Mouse (Mus musculus) layer of hippocampus, adult 11-12 months (tissue): Measurements from ENCODE around the gene Arid3b.

Source experiments
- DNase-seq: peaks from one replicate; pipeline ENCODE4 v3.0.0; 2022; ENCODE audit warnings: low spot score

The Arid3b gene

GRCm38 (mm10) chr9:57747067-57747466 lies 89.5 kb downstream of the Arid3b start:
- DNase-seq = no peak

DNA sequence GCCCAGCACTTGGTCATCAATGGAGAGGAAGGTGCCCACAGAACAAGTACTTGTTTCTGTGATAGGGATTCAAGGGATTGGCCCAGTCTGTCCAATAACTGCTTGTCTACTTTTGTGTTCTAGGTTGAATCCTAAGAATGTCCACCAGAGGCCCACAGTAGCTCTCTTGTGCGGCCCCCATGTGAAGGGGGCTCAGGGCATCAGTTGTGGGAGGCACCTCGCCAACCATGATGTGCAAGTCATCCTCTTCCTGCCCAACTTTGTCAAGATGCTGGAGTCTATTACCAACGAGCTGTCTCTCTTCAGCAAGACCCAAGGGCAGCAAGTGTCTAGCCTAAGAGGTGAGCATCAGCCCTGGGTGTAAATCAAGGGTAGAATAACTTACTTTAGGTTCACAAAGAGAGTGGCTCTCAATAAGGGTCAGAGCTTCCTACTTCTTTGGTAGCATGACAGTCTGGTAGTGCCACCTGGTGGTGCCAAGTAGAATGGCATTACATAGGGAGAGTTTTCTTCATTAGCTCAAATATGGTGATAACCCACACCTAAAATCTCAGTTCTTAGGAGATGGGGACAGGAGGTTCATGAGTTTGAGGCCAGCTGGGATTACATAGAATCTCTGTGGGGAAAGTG lies 92.0 kb downstream of the Arid3b start:
- DNase-seq = no peak
